Mouse (Mus musculus) cerebellum, adult 18-20 months (tissue): ENCODE measurements around the gene Usp32.
A peak's percentile ranks its signal among the peaks of the same experiment; 100 is the strongest.
"Not testable (repeated sequence)": the region's sequence is repeated elsewhere in the genome, so short reads cannot be mapped to it uniquely, and the experiment has no call there.

Source experiments
- DNase-seq, 2 experiments: peaks; one replicate each; pipeline ENCODE4 v3.0.0; 2021

The Usp32 gene

GRCm38 (mm10) chr11:85139581-85140540, at the start of gene Usp32:
TSS of gene Usp32 (minus strand) at chr11:85140161.
- DNase-seq: peak; percentile 96 to 97

- DNase-seq: no peak
Measured at GRCm38 (mm10) chr11:85189110-85189509, 49.1 kb upstream of the Usp32 start.

- DNase-seq: no peak
Measured at GRCm38 (mm10) chr11:85184839-85185238, 44.9 kb upstream of the Usp32 start.

- DNase-seq: peak; percentile 59
Measured at GRCm38 (mm10) chr11:85184082-85184481, 44.1 kb upstream of the Usp32 start.

DNA sequence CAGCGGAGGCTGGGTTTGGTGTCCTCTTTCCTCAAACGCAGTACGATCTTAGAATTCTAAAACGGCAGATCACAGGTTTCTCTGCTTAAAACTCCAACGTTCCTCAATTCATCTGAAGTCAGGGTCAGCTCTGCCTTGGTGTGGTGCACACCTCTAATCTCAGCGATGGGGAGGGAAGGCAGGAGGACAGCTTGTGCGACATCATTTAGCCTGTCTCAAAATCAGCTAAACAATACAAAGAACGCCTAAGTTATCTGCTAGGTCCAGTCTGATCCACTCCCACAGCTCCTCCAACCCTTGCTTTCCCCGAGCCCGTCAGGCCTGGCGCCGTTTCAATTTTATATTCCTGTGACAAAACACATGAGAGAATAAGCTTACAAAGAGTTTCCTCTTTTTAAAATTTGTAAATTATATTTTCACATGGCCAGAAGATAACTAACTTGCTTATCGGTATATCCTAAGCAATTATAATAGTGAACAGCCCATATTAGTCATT, 43.4 kb upstream of the Usp32 start:
- no peak for DNase-seq

DNA sequence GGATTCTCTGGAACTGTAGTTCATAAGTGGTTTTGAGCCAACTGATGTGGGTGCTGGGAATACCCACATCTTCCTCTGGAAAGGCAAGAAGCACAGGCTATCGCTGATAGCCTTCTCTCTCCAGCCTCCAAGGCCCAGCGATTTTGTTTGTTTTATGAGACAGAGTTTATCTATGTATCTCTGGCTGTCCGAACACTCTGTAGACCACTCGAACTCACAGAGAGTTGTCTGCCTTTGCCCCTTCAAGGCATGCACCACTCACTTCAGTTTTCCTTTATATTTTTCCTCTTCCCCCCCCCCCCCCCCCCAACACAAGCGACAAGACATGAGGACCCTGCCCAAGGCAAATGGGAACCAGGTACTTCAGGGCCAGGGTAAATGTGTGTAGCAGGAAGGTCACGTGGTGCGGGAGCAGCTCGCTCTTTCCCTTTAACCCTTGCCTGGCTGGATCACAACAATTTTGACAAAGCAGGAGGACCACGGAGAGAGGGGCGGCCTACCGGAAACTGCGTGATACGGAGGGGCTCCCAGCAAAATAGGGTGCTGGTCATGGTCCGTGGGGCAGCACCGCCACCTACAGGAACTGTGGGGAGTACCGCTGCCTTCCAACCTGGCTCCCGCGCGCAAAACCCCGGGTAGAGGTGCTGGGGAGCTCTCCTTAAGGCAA, 42.8 kb upstream of the Usp32 start:
- DNase-seq: peak; percentile 70 to 80

DNA sequence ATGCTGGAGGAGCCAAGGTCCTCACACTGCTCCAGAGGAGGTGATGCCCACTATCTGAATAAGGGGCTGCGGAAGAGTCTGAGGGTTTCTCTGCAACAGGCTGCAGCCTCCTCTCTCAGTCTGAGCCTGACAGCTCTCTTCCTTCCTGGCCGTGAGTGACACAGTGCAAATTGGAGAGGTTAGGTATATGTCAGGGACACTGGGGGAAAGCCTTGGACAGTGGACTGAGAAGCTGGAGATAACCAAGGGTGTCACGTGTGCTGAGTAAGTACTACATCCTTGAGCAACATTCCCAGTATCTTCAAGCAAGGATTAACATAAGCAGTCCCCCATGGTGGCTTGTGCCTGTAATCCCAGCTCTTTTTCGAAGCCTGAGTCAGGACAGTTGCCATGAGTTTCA, 38.5 kb upstream of the Usp32 start:
- no peak for DNase-seq

- no peak for DNase-seq
Measured at GRCm38 (mm10) chr11:85177761-85178160, 37.8 kb upstream of the Usp32 start.

- DNase-seq: no peak
Measured at GRCm38 (mm10) chr11:85175941-85176340, 36.0 kb upstream of the Usp32 start.

GRCm38 (mm10) chr11:85170833-85171232, 30.9 kb upstream of the Usp32 start:
- DNase-seq: no peak

DNA sequence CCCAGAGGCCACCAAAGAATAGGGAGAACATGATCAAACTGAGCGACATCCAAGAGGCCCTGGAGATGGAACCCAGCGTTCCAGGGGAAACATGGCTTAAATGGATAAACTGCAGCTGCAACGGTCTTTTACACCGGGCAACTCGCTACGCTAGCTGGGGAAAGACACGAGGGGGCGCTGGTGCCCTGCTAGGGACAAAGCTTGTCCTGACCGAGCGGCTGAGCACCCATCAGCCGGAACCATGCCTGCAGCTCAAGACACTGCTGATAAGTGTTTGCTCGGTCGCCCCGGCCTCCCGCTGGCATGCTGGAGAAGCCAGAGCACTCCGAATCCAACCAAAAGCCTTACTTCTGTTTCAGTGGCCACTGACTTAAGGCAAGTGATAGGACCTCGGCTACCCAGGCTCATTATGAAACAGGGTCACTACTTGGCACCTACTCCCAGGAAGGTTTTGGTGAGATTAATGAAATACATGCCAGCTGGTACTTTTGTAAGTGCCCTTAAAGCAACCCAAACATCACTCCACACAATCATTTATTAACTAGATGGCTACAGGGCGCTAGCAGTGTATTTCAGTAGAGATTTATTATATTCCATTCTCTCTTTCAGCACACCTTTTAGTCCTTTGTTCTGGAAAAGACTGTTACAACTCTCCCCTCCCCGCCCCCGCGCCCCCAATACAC, 30.2 kb upstream of the Usp32 start, which contains the start of gene 1700125H20Rik:
Gene 1700125H20Rik (plus strand): TSS at position 347 of the 683 bp plus-strand sequence.
- DNase-seq: peak; percentile 92 to 94

GRCm38 (mm10) chr11:85167503-85167902, 27.5 kb upstream of the Usp32 start:
- no peak for DNase-seq

GRCm38 (mm10) chr11:85164371-85164770, 24.4 kb upstream of the Usp32 start:
- DNase-seq: no peak

GRCm38 (mm10) chr11:85163014-85163413, 23.1 kb upstream of the Usp32 start:
- not testable (repeated sequence) for DNase-seq

DNA sequence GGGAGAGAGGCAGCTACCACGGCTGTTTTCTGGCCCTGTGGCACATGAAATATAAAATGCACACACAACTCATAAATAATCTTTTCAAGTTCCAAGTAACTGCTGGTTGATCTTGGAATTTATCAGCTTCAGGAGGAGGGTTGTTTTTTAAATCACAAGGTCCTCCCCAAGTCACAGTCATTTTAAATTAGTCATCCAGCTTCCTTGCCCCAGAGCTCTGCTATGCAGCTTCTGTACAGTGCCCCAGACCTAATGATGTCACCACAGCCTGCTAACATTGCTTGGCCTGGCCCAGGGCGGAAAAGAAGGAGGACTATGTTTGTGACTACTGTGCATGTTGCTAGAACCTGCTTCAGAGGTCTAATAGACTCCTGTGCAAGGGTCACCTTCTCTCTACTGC, 17.3 kb upstream of the Usp32 start:
- DNase-seq: no peak

DNA sequence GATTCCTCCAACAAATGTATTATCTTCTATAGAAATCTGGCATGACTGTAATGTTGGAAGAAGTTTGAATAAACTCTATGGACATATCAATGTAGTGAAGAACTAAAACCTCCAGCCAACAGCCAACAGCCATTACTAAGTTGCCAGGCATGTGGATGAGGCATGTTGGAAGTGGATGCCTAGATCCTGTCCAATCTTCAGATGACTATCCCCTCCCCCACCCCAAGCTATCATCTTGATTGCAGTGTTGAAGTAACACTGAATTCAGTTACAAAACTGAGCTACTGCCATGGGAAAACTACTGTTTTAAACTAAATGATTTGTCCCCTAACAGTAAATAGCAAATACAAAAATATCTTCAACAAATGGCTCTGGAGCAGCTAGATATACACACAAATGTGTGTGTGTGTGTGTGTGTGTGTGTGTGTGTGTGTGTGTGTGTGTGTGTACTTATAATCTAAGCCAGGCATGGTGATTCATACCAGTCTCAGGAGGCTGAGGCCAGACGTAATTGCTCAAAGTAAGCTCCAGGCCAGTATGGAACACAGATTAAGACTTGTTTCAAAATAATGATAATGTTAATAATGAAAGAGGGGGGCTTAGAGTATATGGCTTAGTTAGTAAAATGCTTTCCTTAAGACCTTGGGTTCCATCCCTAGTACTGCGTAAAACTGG, 12.4 kb upstream of the Usp32 start:
- no peak for DNase-seq

DNA sequence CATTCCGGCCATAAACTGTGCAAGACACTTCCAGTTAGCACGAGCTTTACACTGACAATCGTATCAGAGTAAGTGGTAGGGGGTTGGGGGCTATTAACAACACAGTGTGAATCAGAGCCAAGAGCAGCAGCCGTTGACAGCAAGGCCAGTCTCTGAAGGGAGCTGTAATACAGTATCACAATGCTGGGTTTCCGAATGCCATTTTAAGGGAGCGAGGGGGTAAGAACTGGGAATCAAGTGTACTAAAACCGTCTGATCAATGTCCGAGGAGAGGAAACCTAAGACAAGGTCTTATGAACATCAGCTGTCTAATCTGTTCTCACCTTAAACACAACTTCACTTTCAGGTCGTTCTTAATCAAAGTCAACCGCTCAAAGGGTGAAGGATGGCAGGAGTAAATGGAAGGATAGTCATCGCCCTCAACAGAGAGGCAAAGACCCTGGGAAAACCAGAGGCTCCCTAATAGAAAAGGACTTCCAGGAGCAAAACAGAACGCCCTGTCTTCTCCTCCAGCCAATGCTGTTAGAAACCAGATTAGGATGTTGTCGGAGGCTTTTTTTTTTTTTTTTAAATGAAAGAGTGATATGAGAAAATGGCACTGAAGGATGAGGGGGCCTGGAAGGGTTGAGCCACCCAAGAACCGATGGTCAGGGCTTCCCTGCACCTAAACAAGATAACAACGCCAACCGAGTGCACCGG, 1.0 kb downstream of the Usp32 start:
- peak; percentile 20 to 25 for DNase-seq

DNA sequence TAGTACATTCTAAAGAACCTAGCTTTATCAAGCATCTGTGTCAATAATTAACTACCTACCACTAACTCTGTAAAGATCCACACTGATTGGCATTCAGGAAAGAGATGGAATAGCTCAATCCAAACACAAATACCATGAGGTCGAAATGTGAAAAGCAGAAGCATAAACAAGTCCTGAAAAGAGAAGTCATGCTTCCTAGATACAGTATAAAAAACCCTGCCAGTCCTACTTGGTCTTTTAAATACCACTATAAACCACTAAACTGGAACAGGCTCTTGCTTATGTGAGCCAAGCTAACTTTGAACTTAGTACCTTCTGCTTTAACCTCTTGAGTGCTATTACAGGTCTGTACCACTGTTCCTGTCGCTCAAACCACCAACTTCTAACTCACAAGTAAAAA, 8.4 kb downstream of the Usp32 start:
- DNase-seq: no peak

DNA sequence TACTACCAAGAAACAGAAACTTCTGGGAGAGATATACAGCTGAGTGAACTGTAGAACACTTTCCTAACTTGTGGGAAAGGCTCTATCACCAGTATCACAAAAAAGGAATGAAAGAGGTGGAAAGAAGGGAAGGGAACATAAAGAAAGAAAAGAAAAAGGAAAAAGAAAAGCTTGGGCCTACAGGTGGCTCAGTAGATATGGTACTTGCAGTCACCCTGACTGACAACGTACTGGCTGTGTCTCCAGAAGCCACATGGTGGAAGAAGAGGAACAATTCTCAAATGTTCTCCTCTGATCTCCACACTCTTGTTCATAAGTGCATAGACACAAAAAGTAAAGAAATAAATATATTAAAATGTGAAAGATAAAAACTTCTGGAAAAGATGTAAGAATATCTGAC, 11.1 kb downstream of the Usp32 start:
- no peak for DNase-seq

- no peak for DNase-seq
Measured at GRCm38 (mm10) chr11:85126257-85127102, 13.5 kb downstream of the Usp32 start.
